Mouse (Mus musculus) ovary, postnatal 10 days (tissue): ENCODE measurements around the gene Sytl2.

Experiments used
- DNase-seq: peaks from one replicate; pipeline ENCODE4 v3.0.0; 2022; ENCODE audit warnings: low spot score

Sytl2 gene

GRCm38 (mm10) chr7:90370071-90370851 lies 68.2 kb downstream of the Sytl2 start:
- DNase-seq: no peak

DNA sequence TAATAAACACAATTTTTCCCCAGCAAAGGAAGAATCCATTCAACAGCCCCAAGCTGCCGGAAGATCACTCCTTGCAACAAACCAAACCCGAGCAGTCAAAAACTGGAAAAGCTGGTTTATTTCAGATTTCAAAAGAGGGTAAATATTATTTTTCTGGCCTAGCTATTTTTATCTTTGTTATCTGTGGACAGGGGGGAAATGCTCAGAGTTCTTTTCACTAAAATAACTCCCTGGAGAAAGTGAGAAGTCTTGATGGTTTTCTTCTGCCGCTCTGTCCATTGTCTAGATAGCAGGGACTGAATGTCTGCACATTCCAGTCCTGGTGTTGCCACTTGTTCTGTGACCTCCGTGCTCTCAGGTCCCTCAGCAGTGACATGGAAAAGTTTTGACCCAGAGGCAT lies 70.8 kb downstream of the Sytl2 start:
- DNase-seq: no peak

DNA sequence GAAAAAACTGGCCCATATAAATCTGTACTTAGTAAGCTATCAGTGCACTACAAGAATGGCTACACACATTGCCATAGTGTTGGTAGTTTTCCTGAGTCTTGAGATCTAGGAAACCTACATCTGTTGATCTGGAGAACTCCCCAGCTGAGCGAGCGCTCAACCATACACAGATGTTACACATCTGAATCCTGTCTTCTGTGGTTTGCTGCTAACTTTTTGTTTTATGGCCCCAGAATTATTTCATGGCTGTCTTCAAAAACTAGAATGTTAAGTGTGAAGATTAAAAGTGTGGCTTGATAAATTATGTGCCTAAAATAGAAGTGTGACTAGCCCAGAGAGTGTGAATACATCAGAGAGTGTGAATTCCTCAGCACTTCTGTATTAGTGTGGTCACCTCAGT lies 82.4 kb downstream of the Sytl2 start:
- no peak for DNase-seq

DNA sequence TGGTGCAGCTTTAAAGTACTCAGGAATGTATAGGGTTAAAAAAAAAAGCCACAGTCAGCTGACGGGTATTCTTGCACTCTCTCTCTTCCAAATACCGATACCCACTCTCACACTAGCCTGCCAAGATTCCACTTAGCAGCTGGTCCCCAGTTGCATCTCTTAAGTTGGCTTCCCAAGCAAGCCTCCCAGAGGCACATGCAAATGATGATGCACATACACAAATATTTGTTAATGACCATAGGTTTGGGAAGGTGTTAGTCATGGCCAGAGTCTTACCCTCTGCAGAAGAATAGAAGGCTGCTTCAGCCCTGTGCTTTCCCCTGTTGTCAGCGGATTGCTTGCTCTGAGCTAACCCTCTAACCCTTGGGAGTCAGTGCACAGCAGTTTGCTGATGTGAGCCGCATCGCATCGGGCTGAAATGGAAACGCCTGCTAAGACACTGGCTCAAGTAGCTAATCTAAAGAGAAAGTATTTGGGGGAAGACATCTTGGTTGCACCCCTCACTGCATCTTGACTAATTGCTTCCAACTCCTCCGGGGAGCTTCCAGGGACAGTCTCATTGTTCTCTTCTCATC lies 84.9 kb downstream of the Sytl2 start:
- no peak for DNase-seq

DNA sequence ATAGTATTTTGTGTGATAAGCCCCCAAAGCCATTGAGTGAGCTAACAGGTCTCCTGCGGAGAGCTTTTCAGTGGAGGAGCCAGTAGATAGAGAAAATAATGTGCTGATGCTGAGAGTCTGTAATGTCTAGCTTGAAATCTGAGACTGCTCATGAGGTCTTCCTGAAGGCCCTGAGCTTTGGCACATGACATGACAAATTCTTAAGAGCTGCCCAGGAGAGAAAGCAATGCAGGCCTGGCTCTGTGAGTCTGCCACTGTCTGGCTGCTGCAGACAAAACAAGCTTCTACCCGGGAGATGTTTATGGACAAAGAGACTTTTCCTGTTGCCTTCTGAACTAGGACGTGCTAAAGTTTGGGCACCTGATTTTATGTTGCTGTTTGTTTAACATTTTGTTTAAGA lies 87.7 kb downstream of the Sytl2 start:
- DNase-seq: no peak

DNA sequence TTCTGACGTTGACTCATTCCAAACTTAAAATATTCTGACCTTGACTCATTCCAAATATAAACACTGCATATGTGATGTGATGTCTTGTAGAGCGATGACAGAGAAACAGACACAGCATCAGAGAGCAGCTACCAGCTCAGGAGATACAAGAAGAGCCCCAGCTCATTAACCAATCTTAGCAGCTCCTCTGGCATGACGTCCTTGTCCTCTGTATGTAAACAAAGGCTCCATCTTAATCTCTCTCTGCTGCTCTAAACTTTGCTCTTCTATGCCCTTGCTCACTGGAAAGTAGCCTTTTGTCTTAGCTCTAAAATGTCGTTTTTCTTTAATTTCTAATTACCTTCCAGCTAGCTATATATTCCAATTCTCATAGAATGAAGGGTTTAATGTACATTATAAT lies 93.0 kb downstream of the Sytl2 start:
- DNase-seq: no peak

GRCm38 (mm10) chr7:90395928-90396327 lies 93.9 kb downstream of the Sytl2 start:
- no peak for DNase-seq

GRCm38 (mm10) chr7:90409934-90410333 lies 107.9 kb downstream of the Sytl2 start:
- peak; percentile 18 for DNase-seq

GRCm38 (mm10) chr7:90426020-90427001 lies 124.3 kb downstream of the Sytl2 start, which contains the start of gene Ccdc89:
Ccdc89 (plus strand) TSS chr7:90426577.
- peak; percentile 36 for DNase-seq

DNA sequence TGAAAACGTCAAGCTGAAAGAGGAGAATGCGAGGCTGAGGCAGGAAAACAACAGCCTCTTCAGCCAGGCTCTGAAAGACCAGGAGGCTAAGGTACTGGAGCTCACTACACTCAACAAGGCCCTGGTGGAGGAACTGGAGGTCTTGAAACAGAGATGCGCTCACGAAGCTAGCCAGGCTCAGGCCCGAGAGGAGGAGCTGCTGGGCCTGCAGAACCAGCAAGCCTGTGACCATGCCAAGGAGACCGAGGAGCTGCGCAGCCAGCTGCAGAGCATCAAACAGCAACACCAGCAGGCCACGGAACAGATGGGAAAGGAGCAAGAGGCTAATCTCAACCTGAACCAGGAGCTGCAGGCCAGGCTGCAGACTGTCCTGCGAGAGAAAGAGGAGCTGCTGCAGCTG lies 125.0 kb downstream of the Sytl2 start:
- no peak for DNase-seq

DNA sequence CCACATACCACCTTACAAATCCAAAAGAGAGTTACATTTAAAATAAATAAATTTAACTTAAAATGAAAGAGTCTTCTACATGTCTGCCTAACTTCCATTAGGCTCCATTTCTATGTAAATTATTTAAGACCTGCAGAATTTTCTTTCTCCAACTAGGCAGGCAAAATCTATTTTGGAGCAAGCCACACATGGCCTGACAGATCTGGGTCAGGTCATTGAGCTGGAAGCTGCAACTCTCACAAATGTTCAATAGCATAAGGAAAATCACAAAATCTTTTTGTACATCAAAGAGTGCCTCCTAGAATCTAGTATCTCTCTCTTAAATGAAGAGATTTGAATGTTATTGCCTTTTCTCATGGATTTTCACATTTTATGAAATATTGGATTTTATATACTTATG lies 130.2 kb downstream of the Sytl2 start:
- no peak for DNase-seq

DNA sequence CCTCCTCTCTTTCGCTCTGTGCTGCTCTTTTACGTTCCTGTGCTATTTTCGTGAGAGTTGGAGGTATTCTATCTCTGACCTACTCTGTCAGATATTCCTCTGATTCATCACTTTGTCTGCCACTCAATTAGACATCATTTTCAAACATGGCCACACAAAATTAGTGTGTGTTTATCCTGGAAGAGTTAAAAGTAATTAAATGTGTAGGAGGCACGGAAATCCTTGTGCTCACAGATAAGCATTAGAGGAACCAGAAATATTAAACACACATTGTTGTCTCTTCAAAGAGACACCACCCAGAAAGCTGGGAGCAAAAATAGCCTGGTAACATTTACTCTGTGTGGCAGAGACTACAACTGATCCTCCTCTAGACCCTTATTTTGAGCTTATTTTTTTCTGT lies 138.0 kb downstream of the Sytl2 start:
- DNase-seq: no peak

- DNase-seq: no peak
Observed at GRCm38 (mm10) chr7:90442070-90442469, 140.0 kb downstream of the Sytl2 start.

GRCm38 (mm10) chr7:90442518-90443080 lies 140.5 kb downstream of the Sytl2 start, which contains the start of gene Crebzf:
Crebzf (plus strand) TSS chr7:90442729.
- DNase-seq: peak; percentile 76

- DNase-seq: peak; percentile 50
Observed at GRCm38 (mm10) chr7:90443101-90444091, 141.3 kb downstream of the Sytl2 start.

GRCm38 (mm10) chr7:90444206-90444605 lies 142.2 kb downstream of the Sytl2 start:
- DNase-seq: no peak

GRCm38 (mm10) chr7:90456149-90456844 lies 154.2 kb downstream of the Sytl2 start:
- no peak for DNase-seq

GRCm38 (mm10) chr7:90456845-90457468 lies 154.9 kb downstream of the Sytl2 start, which contains the start of gene Tmem126a:
Tmem126a (minus strand) TSS chr7:90457229.
- peak; percentile 59 for DNase-seq

DNA sequence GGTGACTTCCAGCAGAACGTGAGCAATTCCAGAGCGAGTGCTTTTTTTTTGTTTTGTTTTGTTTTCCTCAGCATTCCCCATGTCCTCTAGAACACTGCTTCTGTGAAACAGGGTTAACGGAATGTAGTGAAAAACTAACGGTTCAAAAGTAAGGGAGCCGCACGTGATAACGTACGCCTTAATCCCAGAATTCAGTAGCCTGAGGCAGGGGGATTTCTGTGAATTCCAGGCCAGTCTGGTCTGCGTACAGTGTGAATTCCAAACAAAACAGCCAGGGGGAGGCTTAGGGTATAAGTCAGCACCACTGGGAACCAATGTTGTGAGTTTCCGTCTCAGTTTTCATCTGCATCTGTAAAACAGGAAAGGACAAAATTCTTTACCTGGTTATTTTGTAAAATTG lies 155.5 kb downstream of the Sytl2 start:
- DNase-seq: no peak
